Mouse (Mus musculus) C2C12 (cell line): ENCODE measurements at regions not wholly inside any gene's neighbourhood (a gene's known extent, or its start where the extent isn't known, plus 50 kb on each side); places are given as distances from the start of the nearest gene placed in this dataset.

Source experiments
- CEBPB ChIP-seq: IDR thresholded peaks from one replicate; pipeline ENCODE4 v1.6.1; 2011; ENCODE audit warnings: low read depth, mild to moderate bottlenecking, control low read depth, moderate library complexity
- CTCF ChIP-seq: IDR thresholded peaks from one replicate; pipeline ENCODE4 v1.5.1; 2011; ENCODE audit not compliant: control insufficient read depth, insufficient read depth, insufficient read length
- MAX ChIP-seq: IDR thresholded peaks from one replicate; pipeline ENCODE4 v1.6.1; 2011; ENCODE audit warnings: mild to moderate bottlenecking, control low read depth
- MYOD1 ChIP-seq: IDR thresholded peaks from one replicate; pipeline ENCODE4 v1.6.1; 2011; ENCODE audit warnings: low read depth; ENCODE audit not compliant: control insufficient read depth, insufficient read length
- MYOG ChIP-seq: IDR thresholded peaks from one replicate; pipeline ENCODE4 v1.6.1; 2011; ENCODE audit not compliant: control insufficient read depth, insufficient read length; ENCODE audit errors: extremely low read depth
- USF1 ChIP-seq: IDR thresholded peaks from one replicate; pipeline ENCODE4 v1.6.1; 2011; ENCODE audit warnings: low read depth, mild to moderate bottlenecking, control low read depth, moderate library complexity

DNA sequence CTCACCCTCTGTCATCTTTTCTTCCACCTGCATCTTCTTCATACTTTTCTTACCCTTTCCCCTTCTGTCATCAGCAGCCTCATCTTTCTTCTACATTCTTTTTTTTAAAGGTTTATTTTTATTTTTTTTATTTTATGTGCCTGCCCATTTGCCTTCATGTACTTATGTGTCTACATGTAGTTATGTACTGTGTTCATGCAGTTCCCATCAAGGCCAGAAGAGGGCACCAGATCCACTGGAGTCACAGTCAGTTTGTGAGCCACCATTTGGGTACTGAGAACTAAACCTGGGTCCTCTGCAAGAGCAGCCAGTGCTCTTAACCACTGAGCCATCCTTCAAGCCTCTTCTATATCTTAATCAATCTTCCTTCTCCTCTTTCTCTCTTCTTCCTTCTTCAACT lies 475.7 kb upstream of the Zmiz1 start:
- TF ChIP-seq CTCF (no peak), USF1 (no peak), CEBPB (no peak), MAX (no peak), MYOG (no peak), MYOD1 (no peak)
